Mouse (Mus musculus): ENCODE results near the gene Dhcr7.

- TF ChIP-seq CTCF (IDR thresholded peaks at IDR 0.05; ENCODE audit: control insufficient read depth, insufficient read depth, low read length) (no peak), POLR2A (IDR thresholded peaks at IDR 0.05; ENCODE audit: borderline replicate concordance, control insufficient read depth, low read depth, low read length) (no peak)
Measured at GRCm38 (mm10) chr7:143892361-143892760, 69.4 kb downstream of the Dhcr7 start.
